Mouse (Mus musculus) lung, postnatal 0 days (tissue): Measurements from ENCODE around the gene Mmp24. TPM values are rescaled to one million over a fixed set of nuclear protein-coding genes. Genes with fewer than 3 reads are reported as not detected.

ENCODE experiments used
- ATAC-seq: fragments of 200-750 bp; cut with Nextera tagmentation; 2 replicates; pipeline ENCODE4 v1.8.0; 2017; ENCODE audit warnings: moderate library complexity
- DNase-seq: peaks from one replicate; pipeline ENCODE4 v3.0.0-alpha.2; 2016; ENCODE audit warnings: low spot score
- H3K27ac ChIP-seq: fragments of 300-500 bp; sonication (generic); 2 replicates; pipeline ENCODE4 v1.5.1; 2014; ENCODE audit warnings: antibody characterized with exemption, mild to moderate bottlenecking, low read length, mixed read lengths
- H3K27me3 ChIP-seq: fragments of 300-500 bp; sonication (generic); replicated peaks from 2 replicates; pipeline ENCODE4 v1.6.1; 2014; ENCODE audit warnings: low read length, mixed read lengths; ENCODE audit not compliant: insufficient read depth
- H3K36me3 ChIP-seq: fragments of 300-500 bp; sonication (generic); 2 replicates; pipeline ENCODE4 v1.6.1; 2014; ENCODE audit warnings: low read length, mixed read lengths; ENCODE audit not compliant: insufficient read depth
- H3K4me1 ChIP-seq: fragments of 300-500 bp; sonication (generic); 2 replicates; pipeline ENCODE4 v1.6.1; 2014; ENCODE audit warnings: antibody characterized with exemption, low read depth, low read length, mixed read lengths; ENCODE audit not compliant: insufficient read depth
- H3K4me2 ChIP-seq: fragments of 300-500 bp; sonication (generic); replicated peaks from 2 replicates; pipeline ENCODE4 v1.6.1; 2014; ENCODE audit warnings: low read depth, mild to moderate bottlenecking, low read length, moderate library complexity, mixed read lengths
- H3K4me3 ChIP-seq: fragments of 300-500 bp; sonication (generic); 2 replicates; pipeline ENCODE4 v1.5.1; 2014; ENCODE audit warnings: low read depth, low read length
- H3K9ac ChIP-seq: fragments of 300-500 bp; sonication (generic); replicated peaks from 2 replicates; pipeline ENCODE4 v1.6.1; 2014; ENCODE audit warnings: low read depth, mild to moderate bottlenecking
- H3K9me3 ChIP-seq: fragments of 300-500 bp; sonication (generic); 2 replicates; pipeline ENCODE4 v1.6.1; 2016; ENCODE audit warnings: low read length, mixed read lengths
- CTCF ChIP-seq: IDR thresholded peaks from 2 replicates; pipeline ENCODE4 v1.5.1; 2016; ENCODE audit warnings: antibody characterized with exemption, mild to moderate bottlenecking
- EP300 ChIP-seq: IDR thresholded peaks from 2 replicates; pipeline ENCODE4 v1.6.1; 2016; ENCODE audit warnings: antibody characterized with exemption, mild to moderate bottlenecking, control low read depth
- WGBS: fragments of 180-500 bp; shearing (Covaris S2); extraction: QIAGEN DNeasy Blood & Tissue Kit; methylation state at CpG from one replicate; pipeline ENCODE4 v1.1.7; 2014; 5-methylcytosine and 5-hydroxymethylcytosine counted together
- polyA plus RNA-seq: library from polyadenylated mRNA; unstranded; fragments of >200 nt; fragmentation: Nextera tagmentation; extraction: Ambion mirVana; gene quantifications from 2 replicates; pipeline ENCODE4 v1.2.1, GENCODE M21; 2015

Gene Mmp24
- polyA plus RNA-seq, 1 experiment from 2014 or later = 0.11 TPM

- Histone ChIP-seq H3K27ac (no peak overlapping the region), H3K4me3 (no peak overlapping the region), H3K4me1 (no peaks in the 10 kb centered on the region), H3K36me3 (no peaks in the 10 kb centered on the region), H3K4me2 (no peak overlapping the region), H3K9me3 (no peaks in the 10 kb centered on the region), H3K27me3 (no peaks in the 10 kb centered on the region), H3K9ac (no peak overlapping the region)
- DNase-seq (no peak), ATAC-seq (no peak)
- TF ChIP-seq EP300 = no peak
- TF ChIP-seq CTCF = no peak
- WGBS = 52% methylated on average over 3 of the region's 3 CpGs
These were observed 62.8 kb downstream of the Mmp24 start for GRCm38 (mm10) chr2:155837961-155838360.

GRCm38 (mm10) chr2:155838961-155839360 lies 63.8 kb downstream of the Mmp24 start:
- 70% methylated on average over 4 of the region's 4 CpGs for WGBS
- DNase-seq = no peak
- Histone ChIP-seq H3K36me3 (no peaks in the 10 kb centered on the region), H3K4me1 (no peaks in the 10 kb centered on the region), H3K4me2 (no peak overlapping the region), H3K27ac (no peak overlapping the region), H3K9ac (no peak overlapping the region), H3K4me3 (no peak overlapping the region), H3K9me3 (no peaks in the 10 kb centered on the region), H3K27me3 (no peaks in the 10 kb centered on the region)
- ATAC-seq = no peak
- TF ChIP-seq CTCF (no peak), EP300 (no peak)

GRCm38 (mm10) chr2:155846930-155847329 lies 71.8 kb downstream of the Mmp24 start:
- ATAC-seq = no peak
- WGBS = 68% methylated on average over 8 of the region's 8 CpGs

GRCm38 (mm10) chr2:155848291-155848690 lies 73.1 kb downstream of the Mmp24 start:
- TF ChIP-seq EP300 (no peak), CTCF (peak; percentile 97)
- Histone ChIP-seq H3K27me3 (no peaks in the 10 kb centered on the region), H3K9me3 (no peaks in the 10 kb centered on the region), H3K4me2 (no peak overlapping the region), H3K4me3 (no peak overlapping the region), H3K9ac (no peak overlapping the region), H3K4me1 (no peaks in the 10 kb centered on the region), H3K27ac (no peak overlapping the region), H3K36me3 (peaks cover 19% of the 10 kb centered on the region)
- ATAC-seq = peak; percentile 50
- 25% methylated on average over 6 of the region's 6 CpGs for WGBS
- peak; percentile 88 for DNase-seq

More at GRCm38 (mm10) chr2:155846930-155847329, 71.8 kb downstream of the Mmp24 start:
- Histone ChIP-seq H3K4me3 (no peak overlapping the region), H3K9ac (no peak overlapping the region), H3K4me2 (no peak overlapping the region), H3K36me3 (peaks cover 18% of the 10 kb centered on the region), H3K9me3 (no peaks in the 10 kb centered on the region), H3K27me3 (no peaks in the 10 kb centered on the region), H3K4me1 (no peaks in the 10 kb centered on the region), H3K27ac (no peak overlapping the region)
- DNase-seq = no peak
- no peak for TF ChIP-seq CTCF

GRCm38 (mm10) chr2:155849464-155849863 lies 74.3 kb downstream of the Mmp24 start:
- WGBS = 60% methylated on average over 7 of the region's 7 CpGs
- H3K27ac ChIP-seq = no peak overlapping the region
- no peak for ATAC-seq
- H3K4me2 ChIP-seq = no peak overlapping the region
- no peaks in the 10 kb centered on the region for H3K9me3 ChIP-seq
- no peaks in the 10 kb centered on the region for H3K4me1 ChIP-seq
- peaks cover 22% of the 10 kb centered on the region for H3K36me3 ChIP-seq
- H3K27me3 ChIP-seq = no peaks in the 10 kb centered on the region
- no peak for DNase-seq
- H3K9ac ChIP-seq = no peak overlapping the region
- no peak overlapping the region for H3K4me3 ChIP-seq
- TF ChIP-seq EP300 = no peak
- TF ChIP-seq CTCF = no peak

- Histone ChIP-seq H3K9ac (no peak overlapping the region), H3K4me2 (no peak overlapping the region), H3K9me3 (no peaks in the 10 kb centered on the region), H3K27me3 (no peaks in the 10 kb centered on the region), H3K27ac (no peak overlapping the region), H3K4me3 (no peak overlapping the region), H3K36me3 (peaks cover 22% of the 10 kb centered on the region), H3K4me1 (no peaks in the 10 kb centered on the region)
- ATAC-seq (no peak), DNase-seq (no peak)
- 80% methylated on average over 7 of the region's 7 CpGs for WGBS
- TF ChIP-seq CTCF (no peak), EP300 (no peak)
These were observed 75.0 kb downstream of the Mmp24 start for GRCm38 (mm10) chr2:155850120-155850519.

GRCm38 (mm10) chr2:155852536-155852935 lies 77.4 kb downstream of the Mmp24 start:
- no peak for ATAC-seq
- peaks cover 14% of the 10 kb centered on the region for H3K36me3 ChIP-seq

More at GRCm38 (mm10) chr2:155852536-155852935, 77.4 kb downstream of the Mmp24 start:
- Histone ChIP-seq H3K9me3 (no peaks in the 10 kb centered on the region), H3K27ac (no peak overlapping the region), H3K4me2 (no peak overlapping the region), H3K4me3 (no peak overlapping the region), H3K4me1 (no peaks in the 10 kb centered on the region), H3K27me3 (no peaks in the 10 kb centered on the region), H3K9ac (no peak overlapping the region)
- WGBS = 69% methylated on average over 5 of the region's 5 CpGs
- DNase-seq = no peak
- TF ChIP-seq CTCF (no peak), EP300 (no peak)
